Mouse (Mus musculus): Measurements from ENCODE around the gene Ipo11.

DNA sequence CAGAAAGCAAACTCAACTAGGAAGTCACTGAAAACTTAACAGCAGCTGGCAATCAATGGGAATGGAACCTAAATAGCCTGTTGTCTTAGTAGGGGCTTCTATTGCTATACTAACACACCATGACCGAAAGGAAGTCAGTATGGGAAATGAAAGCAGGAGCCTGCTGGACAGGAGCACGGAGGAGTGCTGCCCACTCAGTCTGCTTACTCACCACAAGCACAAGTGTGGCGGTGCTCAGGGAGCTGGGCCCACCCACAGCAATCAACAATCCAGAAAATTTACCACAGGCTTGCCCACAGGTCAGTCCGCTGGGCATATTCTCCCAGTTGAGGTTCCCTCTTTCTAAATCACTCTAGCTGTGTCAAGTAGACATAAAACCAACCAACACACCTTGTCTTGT, 52.5 kb downstream of the Ipo11 start:
- TF ChIP-seq CTCF (IDR thresholded peaks at IDR 0.05; ENCODE audit: low read depth), result no peak
- TF ChIP-seq EP300 (optimal IDR thresholded peaks at IDR 0.05), result no peak

Measured in stomach, postnatal 0 days (tissue).